Mouse (Mus musculus) bone marrow, adult 2 months (tissue): ENCODE measurements around the gene Mprip. TPM values are rescaled to one million over a fixed set of nuclear protein-coding genes. Genes with fewer than 3 reads are reported as not detected.

Source experiments
- H3K27ac ChIP-seq: fragments of 200-500 bp; 2 replicates; pipeline ENCODE4 v1.5.1; 2012; ENCODE audit warnings: low read depth, mild to moderate bottlenecking, control low read depth, inconsistent platforms, low read length; ENCODE audit not compliant: control insufficient read depth, poor library complexity, insufficient read depth
- H3K4me1 ChIP-seq: fragments of 200-500 bp; 2 replicates; pipeline ENCODE4 v1.6.1; 2011; ENCODE audit warnings: low read length; ENCODE audit not compliant: control insufficient read depth, insufficient read depth
- H3K4me3 ChIP-seq: fragments of 200-500 bp; replicated peaks from 2 replicates; pipeline ENCODE3; 2011; ENCODE audit warnings: mild to moderate bottlenecking, low read depth, low read length, control low read depth; ENCODE audit not compliant: control insufficient read depth
- CTCF ChIP-seq: fragments of 200-500 bp; IDR thresholded peaks from 2 replicates; pipeline ENCODE4 v1.5.1; 2011; ENCODE audit warnings: low read length, control low read depth; ENCODE audit not compliant: control insufficient read depth, insufficient read depth
- POLR2A ChIP-seq: fragments of 200-500 bp; IDR thresholded peaks from 2 replicates; pipeline ENCODE4 v1.6.1; 2011; ENCODE audit warnings: low read depth, mild to moderate bottlenecking, control low read depth, low read length, borderline replicate concordance; ENCODE audit not compliant: control insufficient read depth
- WGBS: fragments of 180-500 bp; shearing (Covaris S2); methylation state at CpG from one replicate; pipeline ENCODE4 v1.1.7; 2018; 5-methylcytosine and 5-hydroxymethylcytosine counted together
- polyA plus RNA-seq: library from polyadenylated mRNA; stranded (reverse); fragments of >200 nt; gene quantifications from 2 replicates; pipeline ENCODE4 v1.2.4, GENCODE M21; 2011; ENCODE audit warnings: low replicate concordance; ENCODE audit not compliant: missing spikeins, insufficient read depth, insufficient read length

The Mprip gene
- polyA plus RNA-seq, 1 experiment: 41.6 TPM

GRCm38 (mm10) chr11:59641227-59641626 lies 19.9 kb upstream of the Mprip start:
- Histone ChIP-seq H3K4me3 (no peak overlapping the region), H3K4me1 (no peaks in the 10 kb centered on the region), H3K27ac (no peak overlapping the region)
- no peak for TF ChIP-seq POLR2A
- WGBS: 57% methylated on average over 5 of the region's 5 CpGs

- H3K27ac ChIP-seq: no peak overlapping the region
- H3K4me1 ChIP-seq: no peaks in the 10 kb centered on the region
- H3K4me3 ChIP-seq: no peak overlapping the region
- TF ChIP-seq CTCF: no peak
- no peak for TF ChIP-seq POLR2A
- WGBS: 84% methylated on average over 8 of the region's 8 CpGs
These were observed 18.7 kb upstream of the Mprip start for GRCm38 (mm10) chr11:59642420-59642819.

GRCm38 (mm10) chr11:59645036-59645435 lies 16.1 kb upstream of the Mprip start:
- TF ChIP-seq CTCF (no peak), POLR2A (no peak)
- Histone ChIP-seq H3K27ac (no peak overlapping the region), H3K4me1 (no peaks in the 10 kb centered on the region), H3K4me3 (no peak overlapping the region)
- WGBS: 68% methylated on average over 7 of the region's 7 CpGs

- no peak overlapping the region for H3K27ac ChIP-seq
- 78% methylated on average over 4 of the region's 4 CpGs for WGBS
- no peak for TF ChIP-seq POLR2A
- no peak for TF ChIP-seq CTCF
- H3K4me1 ChIP-seq: no peaks in the 10 kb centered on the region
- H3K4me3 ChIP-seq: no peak overlapping the region
These were observed 12.0 kb upstream of the Mprip start for GRCm38 (mm10) chr11:59649058-59649457.

- H3K27ac ChIP-seq: no peak overlapping the region
- no peak overlapping the region for H3K4me3 ChIP-seq
- WGBS: 36% methylated on average over 2 of the region's 2 CpGs
- no peaks in the 10 kb centered on the region; the same call in 1 of the 2 replicates for H3K4me1 ChIP-seq
- TF ChIP-seq POLR2A: no peak
- no peak for TF ChIP-seq CTCF
These were observed 8.1 kb upstream of the Mprip start for GRCm38 (mm10) chr11:59653003-59653402.

GRCm38 (mm10) chr11:59653547-59653946 lies 7.6 kb upstream of the Mprip start:
- Histone ChIP-seq H3K4me1 (no peaks in the 10 kb centered on the region; the same call in 1 of the 2 replicates), H3K4me3 (no peak overlapping the region), H3K27ac (no peak overlapping the region)
- WGBS: 70% methylated on average over 2 of the region's 2 CpGs
- TF ChIP-seq POLR2A (no peak), CTCF (no peak)

GRCm38 (mm10) chr11:59655337-59655736 lies 5.8 kb upstream of the Mprip start:
- TF ChIP-seq POLR2A (no peak), CTCF (no peak)
- no peak overlapping the region for H3K27ac ChIP-seq
- 88% methylated on average over 5 of the region's 5 CpGs for WGBS
- no peak overlapping the region for H3K4me3 ChIP-seq
- H3K4me1 ChIP-seq: no peaks in the 10 kb centered on the region; the same call in 1 of the 2 replicates

GRCm38 (mm10) chr11:59656016-59656415 lies 5.1 kb upstream of the Mprip start:
- Histone ChIP-seq H3K4me3 (no peak overlapping the region), H3K4me1 (no peaks in the 10 kb centered on the region; the same call in 1 of the 2 replicates), H3K27ac (no peak overlapping the region)
- WGBS: 21% methylated on average over 7 of the region's 7 CpGs
- TF ChIP-seq POLR2A (no peak), CTCF (no peak)

GRCm38 (mm10) chr11:59661601-59662248 lies 620 bp downstream of the Mprip start:
- 11% methylated on average over 28 of the region's 28 CpGs for WGBS
- TF ChIP-seq POLR2A (no peak), CTCF (no peak)
- peak overlapping the region; percentile 63 for H3K4me3 ChIP-seq
- H3K4me1 ChIP-seq: no peaks in the 10 kb centered on the region
- peak overlapping the region; percentile 47 for H3K27ac ChIP-seq
